Mouse (Mus musculus): ENCODE measurements around the gene Tex101. TPM values are rescaled to one million over a fixed set of nuclear protein-coding genes. Genes with fewer than 3 reads are reported as not detected.
"Not testable (repeated sequence)": the region's sequence is repeated elsewhere in the genome, so short reads cannot be mapped to it uniquely, and the experiment has no call there.

Gene Tex101
- not detected in 3 replicates for total RNA-seq (2017)

- ATAC-seq (replicated peaks; ENCODE audit: insufficient number of reproducible peaks, low FRiP score, low TSS enrichment, poor library complexity, severe bottlenecking): no peak
Measured at GRCm38 (mm10) chr7:24676575-24676974, at the start of gene Tex101. TSS of gene Tex101 (minus strand) at chr7:24676675.

GRCm38 (mm10) chr7:24715039-24715438 is 38.6 kb upstream of the Tex101 start:
- peak; percentile 66 for ATAC-seq (replicated peaks; ENCODE audit: insufficient number of reproducible peaks, low FRiP score, low TSS enrichment, poor library complexity, severe bottlenecking)

GRCm38 (mm10) chr7:24708832-24709292 is 32.4 kb upstream of the Tex101 start, which contains the start of gene BC049730:
TSS of gene BC049730 (plus strand) at chr7:24709242.
- no peak for ATAC-seq (replicated peaks; ENCODE audit: insufficient number of reproducible peaks, low FRiP score, low TSS enrichment, poor library complexity, severe bottlenecking)

- not testable (repeated sequence) for ATAC-seq (replicated peaks; ENCODE audit: insufficient number of reproducible peaks, low FRiP score, low TSS enrichment, poor library complexity, severe bottlenecking)
Measured at GRCm38 (mm10) chr7:24702841-24703240, 26.4 kb upstream of the Tex101 start.

GRCm38 (mm10) chr7:24697891-24698290 is 21.4 kb upstream of the Tex101 start:
- not testable (repeated sequence) for ATAC-seq (replicated peaks; ENCODE audit: insufficient number of reproducible peaks, low FRiP score, low TSS enrichment, poor library complexity, severe bottlenecking)

GRCm38 (mm10) chr7:24692693-24693092 is 16.2 kb upstream of the Tex101 start:
- ATAC-seq (replicated peaks; ENCODE audit: insufficient number of reproducible peaks, low FRiP score, low TSS enrichment, poor library complexity, severe bottlenecking): not testable (repeated sequence)

- ATAC-seq (replicated peaks; ENCODE audit: insufficient number of reproducible peaks, low FRiP score, low TSS enrichment, poor library complexity, severe bottlenecking): not testable (repeated sequence)
Measured at GRCm38 (mm10) chr7:24687519-24687918, 11.0 kb upstream of the Tex101 start.

- ATAC-seq (replicated peaks; ENCODE audit: insufficient number of reproducible peaks, low FRiP score, low TSS enrichment, poor library complexity, severe bottlenecking): not testable (repeated sequence)
Measured at GRCm38 (mm10) chr7:24684121-24684520, 7.6 kb upstream of the Tex101 start.

- no peak for ATAC-seq (replicated peaks; ENCODE audit: insufficient number of reproducible peaks, low FRiP score, low TSS enrichment, poor library complexity, severe bottlenecking)
Measured at GRCm38 (mm10) chr7:24671944-24672439, 4.5 kb downstream of the Tex101 start.

GRCm38 (mm10) chr7:24664959-24665358 is 11.5 kb downstream of the Tex101 start:
- no peak for ATAC-seq (replicated peaks; ENCODE audit: insufficient number of reproducible peaks, low FRiP score, low TSS enrichment, poor library complexity, severe bottlenecking)

GRCm38 (mm10) chr7:24664301-24664700 is 12.2 kb downstream of the Tex101 start:
- no peak for ATAC-seq (replicated peaks; ENCODE audit: insufficient number of reproducible peaks, low FRiP score, low TSS enrichment, poor library complexity, severe bottlenecking)

- peak; percentile 79 for ATAC-seq (replicated peaks; ENCODE audit: insufficient number of reproducible peaks, low FRiP score, low TSS enrichment, poor library complexity, severe bottlenecking)
Measured at GRCm38 (mm10) chr7:24662575-24662974, 13.9 kb downstream of the Tex101 start.

GRCm38 (mm10) chr7:24661118-24661904 is 15.2 kb downstream of the Tex101 start:
- ATAC-seq (replicated peaks; ENCODE audit: insufficient number of reproducible peaks, low FRiP score, low TSS enrichment, poor library complexity, severe bottlenecking): 0 out of 2 replicates have a peak, but pooled peaks have one; percentile 33

- no peak for ATAC-seq (replicated peaks; ENCODE audit: insufficient number of reproducible peaks, low FRiP score, low TSS enrichment, poor library complexity, severe bottlenecking)
Measured at GRCm38 (mm10) chr7:24659737-24660357, 16.6 kb downstream of the Tex101 start.

GRCm38 (mm10) chr7:24653681-24654080 is 22.8 kb downstream of the Tex101 start:
- peak; percentile 71 for ATAC-seq (replicated peaks; ENCODE audit: insufficient number of reproducible peaks, low FRiP score, low TSS enrichment, poor library complexity, severe bottlenecking)

- no peak for ATAC-seq (replicated peaks; ENCODE audit: insufficient number of reproducible peaks, low FRiP score, low TSS enrichment, poor library complexity, severe bottlenecking)
Measured at GRCm38 (mm10) chr7:24646486-24646885, 30.0 kb downstream of the Tex101 start.

GRCm38 (mm10) chr7:24644996-24645395 is 31.5 kb downstream of the Tex101 start:
- ATAC-seq (replicated peaks; ENCODE audit: insufficient number of reproducible peaks, low FRiP score, low TSS enrichment, poor library complexity, severe bottlenecking): no peak

GRCm38 (mm10) chr7:24644492-24644891 is 32.0 kb downstream of the Tex101 start:
- no peak for ATAC-seq (replicated peaks; ENCODE audit: insufficient number of reproducible peaks, low FRiP score, low TSS enrichment, poor library complexity, severe bottlenecking)

GRCm38 (mm10) chr7:24642491-24642890 is 34.0 kb downstream of the Tex101 start:
- 0 out of 2 replicates have a peak, but pooled peaks have one; percentile 57 for ATAC-seq (replicated peaks; ENCODE audit: insufficient number of reproducible peaks, low FRiP score, low TSS enrichment, poor library complexity, severe bottlenecking)

- no peak for ATAC-seq (replicated peaks; ENCODE audit: insufficient number of reproducible peaks, low FRiP score, low TSS enrichment, poor library complexity, severe bottlenecking)
Measured at GRCm38 (mm10) chr7:24640450-24640849, 36.0 kb downstream of the Tex101 start.
